ENCODE assay signal across 8 mouse cellular contexts in genomic region chr8:126526864-126527571, GRCm38 (mm10). TPM values are rescaled to one million over a fixed set of nuclear protein-coding genes. Genes with fewer than 3 reads are reported as not detected.
DNase-seq lines count a peak whose midpoint lies in the region; ATAC-seq lines count a peak whose summit lies in the region.
"Had no signal": no experiment of that assay in that cellular context is flagged by ENCODE, and none has a peak within 500 bp of the region (broad histone marks: within the 10 kb centered on the region; RNA-seq: fewer than 3 reads in every experiment).

No protein-coding gene starts in this region.

- H3K27me3 ChIP-seq in kidney, embryonic 16.5 days (ENCODE audit: insufficient read depth, low read length), result no peaks in the 10 kb centered on the region

- H3K36me3 ChIP-seq in kidney, embryonic 16.5 days (ENCODE audit: insufficient read depth, low read length), result no peaks in the 10 kb centered on the region

- WGBS in kidney, embryonic 16.5 days, result 17% methylated on average over 14 of the region's 14 CpGs

- DNase-seq in 416B (ENCODE audit: low read depth) (peak; percentile 97), MN1 (ENCODE audit: low spot score) (peak; percentile 91)
- peak; percentile 91 for DNase-seq in heart, adult 8-10 months (ENCODE audit: low spot score)
- peak; percentile 79 to 93 for DNase-seq in lung, postnatal 4 days
- DNase-seq in retina, embryonic 14.5 days (ENCODE audit: low spot score), result no peak

- peak overlapping the region; percentile 69 for H3K27ac ChIP-seq in kidney, embryonic 16.5 days (ENCODE audit: low read length)
- H3K27ac ChIP-seq: macrophage had no signal

- peak; percentile 64 for ATAC-seq in kidney, embryonic 16.5 days (ENCODE audit: low FRiP score, low TSS enrichment)
- ATAC-seq in frontal cortex, adult (ENCODE audit: low TSS enrichment), result no peak

- H3K9me3 ChIP-seq in kidney, embryonic 16.5 days (ENCODE audit: low read length), result no peaks in the 10 kb centered on the region

- peaks cover 33% of the 10 kb centered on the region for H3K4me1 ChIP-seq in kidney, embryonic 16.5 days (ENCODE audit: insufficient read depth, low read length)

- H3K9ac ChIP-seq in kidney, embryonic 16.5 days (replicated peaks; ENCODE audit: low read length), result peak overlapping the region; percentile 0; the same call in 1 of the 2 replicates

- H3K4me3 ChIP-seq in kidney, embryonic 16.5 days (ENCODE audit: low read length), result no peak overlapping the region

- H3K4me2 ChIP-seq in kidney, embryonic 16.5 days (replicated peaks; ENCODE audit: low read depth, low read length), result peak overlapping the region; percentile 5; the same call in 1 of the 2 replicates

RNA-seq across cellular contexts. Expression of gene Tarbp1, which starts 52.2 kb away (rescaled TPM):
- 1 to 10 TPM; 2.9 to 4.9 (median 3.5) TPM for total RNA-seq in heart, adult 8-10 months (2022)
- 3.1 and 3.3 TPM in 2 replicates for polyA plus RNA-seq in kidney, embryonic 16.5 days (2015; fragmentation: Nextera tagmentation; extraction: Ambion mirVana)
